Mouse (Mus musculus): ENCODE data around the gene Afap1l2.

GRCm38 (mm10) chr19:57010064-57010463 lies 2.0 kb upstream of the Afap1l2 start:
- no peak for TF ChIP-seq CHD2 (IDR thresholded peaks at IDR 0.05; ENCODE audit: low read depth, low read length)
- TF ChIP-seq ZC3H11A (IDR thresholded peaks at IDR 0.05; ENCODE audit: borderline replicate concordance, low read depth, low read length) = no peak
- TF ChIP-seq ZNF384 (IDR thresholded peaks at IDR 0.05; ENCODE audit: low read depth, low read length) = no peak
- no peak for TF ChIP-seq MAFK (IDR thresholded peaks at IDR 0.05; ENCODE audit: insufficient read depth, low read depth, low read length)
